Mouse (Mus musculus): Measurements from ENCODE around the gene Gm20388.

GRCm38 (mm10) chr8:122825408-122825807 lies 2914.8 kb downstream of the Gm20388 start:
- TF ChIP-seq GATA1 (IDR thresholded peaks at IDR 0.05; ENCODE audit: low read length) (no peak), TAL1 (IDR thresholded peaks at IDR 0.05; ENCODE audit: low read length) (no peak)

All from erythroblast, embryonic 14.5 days (primary cell).